Mouse (Mus musculus) forebrain, embryonic 11.5 days (tissue): ENCODE results near the gene Fggy. TPM values are rescaled to one million over a fixed set of nuclear protein-coding genes. Genes with fewer than 3 reads are reported as not detected.

Experiments
- ATAC-seq: fragments of 200-750 bp; cut with Nextera tagmentation; replicated peaks from 2 replicates; pipeline ENCODE4 v1.8.0; 2017; ENCODE audit warnings: moderate TSS enrichment; ENCODE audit not compliant: low FRiP score
- DNase-seq: peaks from one replicate; pipeline ENCODE4 v3.0.0-alpha.2; 2017; ENCODE audit warnings: low spot score
- H3K27ac ChIP-seq: fragments of 300-500 bp; sonication (generic); 2 replicates; pipeline ENCODE4 v1.5.1; 2014; ENCODE audit warnings: low read depth, low read length
- H3K27me3 ChIP-seq: fragments of 300-500 bp; sonication (generic); 2 replicates; pipeline ENCODE4 v1.6.1; 2014; ENCODE audit warnings: mild to moderate bottlenecking, low read length, mixed read lengths; ENCODE audit not compliant: control insufficient read depth, insufficient read depth
- H3K36me3 ChIP-seq: fragments of 300-500 bp; sonication (generic); 2 replicates; pipeline ENCODE4 v1.6.1; 2014; ENCODE audit warnings: mild to moderate bottlenecking, low read length, moderate library complexity, mixed read lengths; ENCODE audit not compliant: control insufficient read depth, insufficient read depth
- H3K4me1 ChIP-seq: fragments of 300-500 bp; sonication (generic); replicated peaks from 2 replicates; pipeline ENCODE4 v1.6.1; 2014; ENCODE audit warnings: low read length, mixed read lengths; ENCODE audit not compliant: control insufficient read depth, insufficient read depth
- H3K4me2 ChIP-seq: fragments of 300-500 bp; sonication (generic); 2 replicates; pipeline ENCODE4 v1.6.1; 2014; ENCODE audit warnings: low read depth, mild to moderate bottlenecking, low read length, moderate library complexity, mixed read lengths; ENCODE audit not compliant: severe bottlenecking
- H3K4me3 ChIP-seq: fragments of 300-500 bp; sonication (generic); 2 replicates; pipeline ENCODE4 v1.5.1; 2014; ENCODE audit warnings: low read depth, low read length
- H3K9ac ChIP-seq: fragments of 300-500 bp; sonication (generic); 2 replicates; pipeline ENCODE4 v1.6.1; 2014; ENCODE audit warnings: low read length
- H3K9me3 ChIP-seq: fragments of 300-500 bp; sonication (generic); 2 replicates; pipeline ENCODE4 v1.6.1; 2016; ENCODE audit warnings: low read length, mixed read lengths; ENCODE audit not compliant: control insufficient read depth
- WGBS: fragments of 180-500 bp; shearing (Covaris S2); extraction: QIAGEN DNeasy Blood & Tissue Kit; methylation state at CpG from one replicate; pipeline ENCODE4 v1.1.7; 2014; 5-methylcytosine and 5-hydroxymethylcytosine counted together
- polyA plus RNA-seq: library from polyadenylated mRNA; unstranded; fragments of >200 nt; fragmentation: Nextera tagmentation; extraction: Ambion mirVana; gene quantifications from 2 replicates; pipeline ENCODE4 v1.2.1, GENCODE M21; 2014

The Fggy gene
- polyA plus RNA-seq, 1 experiment from 2014 or later: 7.7 TPM

GRCm38 (mm10) chr4:95840389-95841053 is 283.2 kb downstream of the Fggy start:
- Histone ChIP-seq H3K4me2 (no peak overlapping the region), H3K27ac (no peak overlapping the region), H3K36me3 (no peaks in the 10 kb centered on the region), H3K4me3 (no peak overlapping the region), H3K4me1 (no peaks in the 10 kb centered on the region; the same call in 1 of the 2 replicates), H3K27me3 (no peaks in the 10 kb centered on the region), H3K9ac (no peak overlapping the region), H3K9me3 (no peaks in the 10 kb centered on the region)
- ATAC-seq: peak; percentile 82
- 64% methylated on average over 6 of the region's 6 CpGs for WGBS
- no peak for DNase-seq

- 53% methylated on average over 6 of the region's 6 CpGs for WGBS
- 0 out of 2 replicates have a peak, but pooled peaks have one; percentile 24 for ATAC-seq
- no peaks in the 10 kb centered on the region for H3K27me3 ChIP-seq
- no peak overlapping the region for H3K4me2 ChIP-seq
- no peaks in the 10 kb centered on the region for H3K36me3 ChIP-seq
- no peaks in the 10 kb centered on the region for H3K9me3 ChIP-seq
- DNase-seq: no peak
- no peak overlapping the region for H3K4me3 ChIP-seq
- no peak overlapping the region for H3K9ac ChIP-seq
- peaks cover 3% of the 10 kb centered on the region; the same call in 1 of the 2 replicates for H3K4me1 ChIP-seq
- H3K27ac ChIP-seq: no peak overlapping the region
Observed at GRCm38 (mm10) chr4:95845981-95846617, 288.8 kb downstream of the Fggy start.

DNA sequence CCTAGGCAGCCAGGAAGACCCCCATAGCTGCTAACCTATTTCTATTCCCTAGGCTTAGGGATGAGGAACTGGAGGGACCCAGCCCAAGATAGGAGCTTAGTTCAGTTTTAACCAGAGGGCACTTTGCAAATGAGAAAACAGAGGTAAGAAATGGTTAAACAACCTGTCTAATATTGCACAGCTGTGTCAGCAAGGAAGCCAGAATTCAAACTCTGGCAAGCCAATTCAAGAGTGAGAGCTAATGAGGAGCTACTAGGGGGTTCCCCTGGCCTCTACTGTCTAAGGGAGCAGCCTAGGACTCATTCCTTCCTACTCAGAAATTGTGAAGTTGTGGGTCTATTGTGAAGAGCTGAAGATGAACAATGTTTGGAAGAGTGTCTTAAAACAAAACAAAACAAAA is 289.9 kb downstream of the Fggy start:
- Histone ChIP-seq H3K36me3 (no peaks in the 10 kb centered on the region), H3K9me3 (no peaks in the 10 kb centered on the region), H3K4me1 (peaks cover 3% of the 10 kb centered on the region; the same call in 1 of the 2 replicates), H3K27ac (no peak overlapping the region), H3K4me2 (no peak overlapping the region), H3K27me3 (no peaks in the 10 kb centered on the region), H3K4me3 (no peak overlapping the region), H3K9ac (no peak overlapping the region)
- DNase-seq: no peak
- ATAC-seq: no peak

- Histone ChIP-seq H3K9me3 (no peaks in the 10 kb centered on the region), H3K9ac (no peak overlapping the region), H3K4me3 (no peak overlapping the region), H3K36me3 (no peaks in the 10 kb centered on the region), H3K4me2 (no peak overlapping the region), H3K27me3 (no peaks in the 10 kb centered on the region), H3K27ac (no peak overlapping the region), H3K4me1 (peaks cover 3% of the 10 kb centered on the region; the same call in 1 of the 2 replicates)
- DNase-seq (no peak), ATAC-seq (no peak)
- WGBS: 84% methylated on average over 3 of the region's 3 CpGs
Observed at GRCm38 (mm10) chr4:95847664-95848063, 290.4 kb downstream of the Fggy start.

GRCm38 (mm10) chr4:95849497-95849896 is 292.2 kb downstream of the Fggy start:
- Histone ChIP-seq H3K9me3 (no peaks in the 10 kb centered on the region), H3K4me1 (peaks cover 3% of the 10 kb centered on the region; the same call in 1 of the 2 replicates), H3K27ac (no peak overlapping the region), H3K4me2 (no peak overlapping the region), H3K9ac (no peak overlapping the region), H3K36me3 (no peaks in the 10 kb centered on the region), H3K27me3 (no peaks in the 10 kb centered on the region), H3K4me3 (no peak overlapping the region)
- WGBS: 85% methylated on average over 5 of the region's 5 CpGs
- DNase-seq: no peak
- no peak for ATAC-seq

DNA sequence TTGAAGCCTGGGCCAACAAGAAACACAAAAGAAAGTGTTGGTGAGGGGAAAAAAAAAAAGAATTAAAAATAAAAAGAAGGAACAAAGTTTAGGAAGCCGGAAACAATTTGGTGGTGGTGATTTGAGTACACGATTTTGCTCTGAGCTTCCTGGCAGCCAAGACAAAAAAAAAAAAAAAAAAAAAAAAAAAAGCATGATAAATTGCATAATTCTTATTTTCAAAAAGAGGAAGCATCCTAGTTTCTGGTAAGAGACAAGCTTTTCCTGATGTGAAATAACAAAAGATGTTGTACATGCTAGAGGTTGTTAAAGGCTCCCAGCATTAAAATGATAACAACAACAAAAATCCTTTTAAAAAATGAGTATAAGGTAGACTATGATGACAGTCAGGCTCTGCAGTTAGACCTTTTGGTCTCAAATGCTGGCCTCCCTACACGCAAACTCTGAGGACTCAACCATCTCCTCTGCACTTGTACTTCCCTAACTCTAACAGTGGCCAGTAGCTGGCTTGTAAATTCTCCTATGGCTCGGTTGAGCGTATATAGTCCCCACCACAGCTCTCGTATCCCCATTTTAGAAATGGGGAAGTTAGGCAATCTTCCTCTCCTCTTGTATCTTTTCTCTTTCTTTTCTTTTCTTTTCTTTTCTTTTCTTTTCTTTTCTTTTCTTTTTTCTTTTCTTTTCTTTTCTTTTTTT is 292.9 kb downstream of the Fggy start:
- DNase-seq (no peak), ATAC-seq (no peak)
- 90% methylated on average over 6 of the region's 6 CpGs for WGBS

GRCm38 (mm10) chr4:95852257-95852656 is 294.9 kb downstream of the Fggy start:
- Histone ChIP-seq H3K4me1 (no peaks in the 10 kb centered on the region), H3K9me3 (no peaks in the 10 kb centered on the region), H3K9ac (no peak overlapping the region), H3K4me3 (no peak overlapping the region), H3K27ac (no peak overlapping the region), H3K27me3 (no peaks in the 10 kb centered on the region), H3K4me2 (no peak overlapping the region), H3K36me3 (no peaks in the 10 kb centered on the region)
- ATAC-seq (no peak), DNase-seq (no peak)
- whole genome bisulfite sequencing: 90% methylated on average over 2 of the region's 2 CpGs

More for the DNA sequence above, 292.9 kb downstream of the Fggy start:
- no peak overlapping the region for H3K4me2 ChIP-seq
- H3K27me3 ChIP-seq: no peaks in the 10 kb centered on the region
- no peaks in the 10 kb centered on the region for H3K36me3 ChIP-seq
- H3K4me3 ChIP-seq: no peak overlapping the region
- no peaks in the 10 kb centered on the region for H3K9me3 ChIP-seq
- H3K27ac ChIP-seq: no peak overlapping the region
- H3K4me1 ChIP-seq: peaks cover 3% of the 10 kb centered on the region; the same call in 1 of the 2 replicates
- H3K9ac ChIP-seq: no peak overlapping the region

DNA sequence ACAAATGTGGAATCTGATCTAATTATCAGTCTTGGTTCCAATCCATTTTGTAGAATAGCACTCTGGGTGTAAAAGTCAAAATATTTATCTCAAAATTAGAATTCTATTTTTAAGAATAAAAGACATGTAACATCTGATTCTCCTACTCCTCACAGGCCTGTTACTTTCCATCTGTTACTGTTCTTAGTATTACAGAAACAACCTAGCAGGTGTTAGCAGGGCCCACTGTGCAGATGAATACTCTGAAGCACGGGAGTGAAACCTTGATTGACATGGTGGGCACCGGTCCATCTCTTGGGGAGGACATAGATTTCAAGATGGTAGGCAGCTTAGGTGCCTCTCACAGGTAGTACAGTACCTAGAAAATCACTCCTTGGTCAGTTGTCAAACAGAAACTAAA is 298.7 kb downstream of the Fggy start:
- Histone ChIP-seq H3K4me3 (no peak overlapping the region), H3K27me3 (no peaks in the 10 kb centered on the region), H3K36me3 (no peaks in the 10 kb centered on the region), H3K4me2 (no peak overlapping the region), H3K27ac (no peak overlapping the region), H3K9me3 (no peaks in the 10 kb centered on the region), H3K9ac (no peak overlapping the region), H3K4me1 (no peaks in the 10 kb centered on the region)
- 86% methylated on average over 2 of the region's 2 CpGs for WGBS
- no peak for DNase-seq
- no peak for ATAC-seq
